Mouse (Mus musculus): ENCODE results near the gene Mustn1. TPM values are rescaled to one million over a fixed set of nuclear protein-coding genes. Genes with fewer than 3 reads are reported as not detected.

Gene Mustn1
- polyA plus RNA-seq, 1 experiment from 2014 or later, result 5.3 TPM

DNA sequence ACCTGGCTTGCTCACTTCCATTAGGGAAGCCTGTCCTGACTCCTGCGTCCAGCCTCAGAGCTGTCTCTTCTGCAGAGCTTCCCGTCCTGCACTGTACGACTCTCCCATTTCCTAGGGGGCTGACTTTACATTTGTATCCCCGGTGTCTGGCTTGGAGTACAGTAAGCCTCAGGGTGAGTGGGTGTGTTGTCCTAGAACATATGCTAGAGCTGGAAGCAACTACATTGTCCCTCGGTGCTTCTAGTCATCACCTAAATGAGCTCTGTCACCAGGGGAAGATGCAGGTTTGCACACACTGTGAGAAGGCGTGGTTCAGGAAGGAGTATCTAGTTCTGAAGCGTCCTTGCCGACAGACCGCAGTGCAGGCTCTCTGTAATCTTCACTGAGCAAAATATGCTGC is 16.6 kb upstream of the Mustn1 start:
- 89% methylated on average over 9 of the region's 9 CpGs for WGBS

DNA sequence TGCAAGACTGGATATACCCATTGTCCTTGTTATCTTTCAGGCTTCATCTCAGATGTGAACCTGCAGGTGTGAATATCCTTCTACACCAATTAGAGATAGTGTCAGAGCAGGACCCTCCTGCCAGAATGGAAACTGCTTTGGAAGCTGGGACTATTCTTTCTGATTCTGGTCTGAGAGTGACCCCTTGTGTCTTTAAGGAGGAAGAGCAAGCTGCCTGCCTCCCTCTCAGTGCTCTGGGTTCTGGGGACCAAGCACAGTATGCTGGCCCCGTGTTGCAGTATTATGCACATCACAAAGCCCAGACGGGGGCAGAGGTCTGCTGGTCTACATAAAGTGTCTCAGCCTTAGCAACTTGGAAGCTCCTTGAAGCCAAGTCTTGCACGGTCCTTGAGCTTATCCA is 13.7 kb upstream of the Mustn1 start:
- WGBS, result 53% methylated on average over 3 of the region's 3 CpGs
- Histone ChIP-seq H3K4me2 (replicated peaks; ENCODE audit: low read depth, low read length) (no peak overlapping the region), H3K36me3 (ENCODE audit: insufficient read depth, low read length) (no peaks in the 10 kb centered on the region), H3K9me3 (ENCODE audit: low read length) (no peaks in the 10 kb centered on the region), H3K27me3 (ENCODE audit: insufficient read depth, low read length) (no peaks in the 10 kb centered on the region), H3K4me3 (ENCODE audit: low read length) (no peak overlapping the region), H3K9ac (replicated peaks; ENCODE audit: low read length) (no peak overlapping the region), H3K4me1 (ENCODE audit: insufficient read depth, low read length) (peaks cover 20% of the 10 kb centered on the region; the same call in 1 of the 2 replicates), H3K27ac (ENCODE audit: low read length) (no peak overlapping the region)
- 0 out of 2 replicates have a peak, but pooled peaks have one; percentile 9 for ATAC-seq (ENCODE audit: low FRiP score, low TSS enrichment)

More for the DNA sequence above, 16.6 kb upstream of the Mustn1 start:
- ATAC-seq (ENCODE audit: low FRiP score, low TSS enrichment), result no peak
- H3K9ac ChIP-seq (replicated peaks; ENCODE audit: low read length), result no peak overlapping the region
- no peaks in the 10 kb centered on the region for H3K27me3 ChIP-seq (ENCODE audit: insufficient read depth, low read length)
- 0 out of 2 replicates have a peak, but pooled peaks cover 10% of the 10 kb centered on the region for H3K4me1 ChIP-seq (ENCODE audit: insufficient read depth, low read length)
- no peaks in the 10 kb centered on the region for H3K9me3 ChIP-seq (ENCODE audit: low read length)
- no peak overlapping the region for H3K4me3 ChIP-seq (ENCODE audit: low read length)
- H3K4me2 ChIP-seq (replicated peaks; ENCODE audit: low read depth, low read length), result no peak overlapping the region
- peaks cover 3% of the 10 kb centered on the region; the same call in 1 of the 2 replicates for H3K36me3 ChIP-seq (ENCODE audit: insufficient read depth, low read length)
- no peak overlapping the region for H3K27ac ChIP-seq (ENCODE audit: low read length)

DNA sequence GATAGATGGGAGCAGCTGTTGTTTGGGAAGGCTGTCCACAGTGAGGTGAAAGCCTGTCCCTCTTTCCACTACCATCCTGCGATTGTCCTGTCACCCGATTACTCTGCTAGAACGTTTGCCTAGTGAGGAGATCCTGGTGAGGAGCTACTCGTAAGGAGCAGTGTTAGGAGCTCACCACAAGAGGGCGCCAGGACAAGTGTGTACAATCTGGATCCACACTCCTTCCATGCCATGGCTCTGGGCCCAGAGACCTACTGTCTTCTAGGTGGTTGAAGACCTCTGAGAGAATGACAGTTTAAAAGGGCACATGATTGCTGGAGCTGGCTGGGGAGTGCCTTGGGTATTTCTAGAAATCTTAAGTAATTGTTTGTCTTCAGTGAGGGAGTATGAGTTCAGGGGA is 12.0 kb upstream of the Mustn1 start:
- no peaks in the 10 kb centered on the region for H3K9me3 ChIP-seq (ENCODE audit: low read length)
- no peak overlapping the region for H3K4me2 ChIP-seq (replicated peaks; ENCODE audit: low read depth, low read length)
- no peaks in the 10 kb centered on the region for H3K36me3 ChIP-seq (ENCODE audit: insufficient read depth, low read length)
- no peak overlapping the region for H3K4me3 ChIP-seq (ENCODE audit: low read length)
- H3K27me3 ChIP-seq (ENCODE audit: insufficient read depth, low read length), result no peaks in the 10 kb centered on the region
- H3K27ac ChIP-seq (ENCODE audit: low read length), result no peak overlapping the region
- peak; percentile 16; the same call in 1 of the 2 replicates for ATAC-seq (ENCODE audit: low FRiP score, low TSS enrichment)
- WGBS, result 26% methylated on average over 5 of the region's 5 CpGs
- H3K4me1 ChIP-seq (ENCODE audit: insufficient read depth, low read length), result peaks cover 10% of the 10 kb centered on the region; the same call in 1 of the 2 replicates
- H3K9ac ChIP-seq (replicated peaks; ENCODE audit: low read length), result no peak overlapping the region

DNA sequence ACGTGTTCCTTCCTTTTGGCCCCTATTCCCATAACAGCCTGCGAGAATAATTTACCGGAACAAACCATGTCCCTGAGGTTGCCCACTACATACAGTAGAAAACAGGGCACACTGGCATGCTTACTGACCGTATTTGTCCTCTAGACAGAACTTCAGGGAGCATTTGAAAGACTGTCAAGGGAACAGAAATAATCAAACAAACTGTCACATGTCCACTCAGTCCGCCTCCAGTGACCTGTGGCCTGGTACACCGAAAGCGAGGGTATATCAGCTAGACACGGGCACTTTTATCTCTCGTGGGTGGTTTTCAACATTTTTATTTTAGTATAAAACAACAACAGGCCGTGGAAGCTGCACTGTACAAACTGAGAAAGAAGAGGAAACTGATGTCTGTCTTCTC is 10.2 kb upstream of the Mustn1 start:
- Histone ChIP-seq H3K9ac (replicated peaks; ENCODE audit: low read length) (no peak overlapping the region), H3K4me2 (replicated peaks; ENCODE audit: low read depth, low read length) (no peak overlapping the region), H3K4me1 (ENCODE audit: insufficient read depth, low read length) (peaks cover 12% of the 10 kb centered on the region), H3K9me3 (ENCODE audit: low read length) (no peaks in the 10 kb centered on the region), H3K27ac (ENCODE audit: low read length) (no peak overlapping the region), H3K4me3 (ENCODE audit: low read length) (no peak overlapping the region), H3K27me3 (ENCODE audit: insufficient read depth, low read length) (no peaks in the 10 kb centered on the region), H3K36me3 (ENCODE audit: insufficient read depth, low read length) (peaks cover 4% of the 10 kb centered on the region; the same call in 1 of the 2 replicates)
- 83% methylated on average over 10 of the region's 10 CpGs for WGBS
- no peak for ATAC-seq (ENCODE audit: low FRiP score, low TSS enrichment)

DNA sequence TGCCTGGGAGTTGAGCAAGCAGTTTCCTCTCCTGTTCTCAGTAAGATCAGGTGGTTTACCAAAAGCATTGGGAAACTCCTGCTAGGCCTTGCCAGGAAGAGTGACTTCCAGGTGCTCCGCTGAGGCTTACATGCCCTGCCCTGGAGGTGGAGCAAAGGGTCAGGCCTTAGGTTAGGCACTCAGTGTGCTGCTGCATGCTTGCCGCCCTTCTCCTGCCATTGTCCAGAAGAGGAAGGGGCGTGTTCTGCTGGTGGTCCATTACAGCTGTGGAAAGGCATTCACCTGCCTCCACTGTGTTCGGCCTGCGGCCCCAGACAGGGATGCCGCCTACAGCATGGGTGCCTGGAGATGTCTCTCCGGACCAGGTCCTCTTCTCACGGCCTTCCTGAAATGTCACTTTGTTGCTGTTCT is 9.6 kb upstream of the Mustn1 start:
- H3K36me3 ChIP-seq (ENCODE audit: insufficient read depth, low read length), result peaks cover 8% of the 10 kb centered on the region
- H3K27me3 ChIP-seq (ENCODE audit: insufficient read depth, low read length), result no peaks in the 10 kb centered on the region
- peaks cover 17% of the 10 kb centered on the region for H3K4me1 ChIP-seq (ENCODE audit: insufficient read depth, low read length)
- no peak overlapping the region for H3K4me2 ChIP-seq (replicated peaks; ENCODE audit: low read depth, low read length)
- H3K4me3 ChIP-seq (ENCODE audit: low read length), result no peak overlapping the region
- ATAC-seq (ENCODE audit: low FRiP score, low TSS enrichment), result no peak
- H3K9me3 ChIP-seq (ENCODE audit: low read length), result no peaks in the 10 kb centered on the region
- no peak overlapping the region for H3K9ac ChIP-seq (replicated peaks; ENCODE audit: low read length)
- peak overlapping the region; percentile 43 for H3K27ac ChIP-seq (ENCODE audit: low read length)
- 79% methylated on average over 8 of the region's 8 CpGs for WGBS

DNA sequence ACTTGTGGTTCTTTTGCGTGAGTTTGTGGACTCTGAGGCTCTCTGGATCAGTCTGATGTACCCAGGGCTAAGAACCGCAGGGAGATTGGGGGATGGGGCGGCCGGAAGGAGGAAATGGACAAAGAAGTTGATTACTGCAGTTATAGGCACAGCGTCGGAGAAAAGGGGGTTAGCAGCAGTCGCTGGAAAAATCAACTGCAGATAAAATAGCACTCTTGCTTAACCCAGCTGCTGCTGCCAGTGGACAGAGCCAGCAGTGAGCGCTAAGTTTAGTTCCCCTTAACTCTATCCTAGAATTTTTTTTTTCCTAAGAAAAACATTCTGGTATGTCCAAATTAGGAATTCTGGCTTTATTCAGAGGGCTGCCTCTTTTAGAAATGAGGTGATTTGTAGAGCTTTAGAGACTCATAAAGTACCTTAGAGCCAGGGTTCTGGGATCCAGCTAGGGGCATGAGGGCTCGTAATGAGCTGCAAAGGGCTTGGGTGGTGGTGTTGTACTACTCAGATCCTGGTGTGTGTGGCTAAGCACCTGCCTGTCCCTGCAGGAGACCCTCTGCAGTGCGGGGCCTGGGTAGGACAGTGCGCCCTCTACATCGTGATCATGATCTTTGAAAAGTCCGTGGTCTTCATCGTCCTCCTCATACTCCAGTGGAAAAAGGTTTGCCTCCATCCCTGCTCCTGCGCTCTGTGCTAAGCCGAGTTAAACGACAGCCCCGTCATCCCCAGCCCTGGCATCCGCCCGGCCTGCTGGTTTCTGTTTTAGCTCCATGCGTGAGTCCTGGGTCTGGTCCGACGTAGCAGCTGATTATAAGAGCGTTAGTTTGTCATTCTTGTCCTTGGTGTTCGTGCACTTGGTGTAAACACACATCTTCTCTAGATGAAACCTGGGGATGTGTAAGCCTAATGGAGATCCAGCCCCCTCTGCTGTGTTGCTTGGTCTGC is 8.5 kb upstream of the Mustn1 start:
- H3K27ac ChIP-seq (ENCODE audit: low read length), result peak overlapping the region; percentile 50
- H3K9me3 ChIP-seq (ENCODE audit: low read length), result no peaks in the 10 kb centered on the region
- H3K4me3 ChIP-seq (ENCODE audit: low read length), result no peak overlapping the region
- no peak overlapping the region for H3K9ac ChIP-seq (replicated peaks; ENCODE audit: low read length)
- no peaks in the 10 kb centered on the region for H3K27me3 ChIP-seq (ENCODE audit: insufficient read depth, low read length)
- H3K36me3 ChIP-seq (ENCODE audit: insufficient read depth, low read length), result peaks cover 9% of the 10 kb centered on the region
- H3K4me1 ChIP-seq (ENCODE audit: insufficient read depth, low read length), result peaks cover 26% of the 10 kb centered on the region
- H3K4me2 ChIP-seq (replicated peaks; ENCODE audit: low read depth, low read length), result no peak overlapping the region
- ATAC-seq (ENCODE audit: low FRiP score, low TSS enrichment), result no peak
- 73% methylated on average over 25 of the region's 25 CpGs for WGBS

DNA sequence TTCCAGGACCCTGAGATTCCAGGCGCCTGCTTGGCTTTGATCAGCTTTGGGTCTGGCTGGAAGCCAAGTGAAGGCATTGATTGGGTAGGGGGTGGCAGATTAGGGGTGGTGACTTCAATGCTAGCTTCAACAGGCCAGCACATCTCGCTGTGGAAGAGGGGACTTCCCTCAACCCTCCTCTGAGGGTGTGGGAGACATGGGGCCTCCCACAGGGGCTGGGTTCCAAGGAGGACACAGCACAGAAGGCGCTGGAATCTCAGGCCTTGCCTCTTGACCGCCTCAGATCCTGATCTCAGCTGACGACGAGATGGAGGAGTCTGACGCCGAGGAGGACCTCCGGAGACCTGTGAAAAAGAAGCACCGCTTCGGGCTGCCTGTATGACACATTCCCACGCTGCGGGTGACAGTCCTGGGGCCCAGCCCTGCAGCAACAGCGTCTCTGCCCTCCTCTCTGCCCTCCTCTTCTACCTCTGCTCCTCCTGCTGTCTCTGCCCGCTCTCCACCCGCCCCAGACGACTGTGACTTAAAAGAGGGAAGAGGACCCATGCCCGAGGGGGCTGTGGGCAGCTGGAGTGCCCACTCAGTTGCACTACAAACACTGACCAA is 4.8 kb upstream of the Mustn1 start:
- ATAC-seq (ENCODE audit: low FRiP score, low TSS enrichment), result peak; percentile 28

DNA sequence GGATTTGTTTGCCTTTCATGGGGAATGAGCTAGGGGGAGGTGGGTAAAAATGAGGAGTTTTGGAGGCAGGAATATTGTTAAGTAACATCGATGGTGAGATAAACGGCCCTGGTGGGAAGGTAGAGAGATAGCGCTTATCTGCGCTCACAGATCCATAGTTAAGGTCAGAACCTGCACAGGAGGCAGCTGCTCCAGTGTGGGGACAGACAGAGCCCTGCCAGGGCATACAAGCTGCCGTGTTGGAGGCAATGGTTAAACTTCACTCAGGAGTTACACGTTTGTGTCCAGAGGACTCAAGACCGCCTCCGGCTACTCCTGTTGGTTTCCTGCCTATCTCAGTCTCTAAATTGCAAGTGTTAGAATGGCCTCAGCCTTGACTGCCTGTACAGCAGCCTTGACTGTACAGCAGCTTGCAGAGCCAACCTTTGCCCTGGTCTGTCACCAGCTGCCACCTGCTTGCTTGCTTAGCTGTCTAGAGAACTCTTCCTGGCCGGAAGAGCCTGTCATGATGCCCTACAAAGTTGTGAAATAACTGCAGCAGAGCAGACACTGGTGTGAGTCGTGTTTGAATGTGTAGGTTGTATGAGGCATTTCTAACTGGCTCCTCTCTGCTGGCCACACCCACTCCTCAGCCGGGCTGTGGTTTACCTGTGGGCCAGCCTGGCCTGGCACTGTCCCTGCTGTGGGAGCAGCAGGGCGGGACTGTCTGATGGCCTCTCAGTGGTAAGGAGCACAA is 3.7 kb upstream of the Mustn1 start:
- Histone ChIP-seq H3K27ac (ENCODE audit: low read length) (peak overlapping the region; percentile 72), H3K27me3 (ENCODE audit: insufficient read depth, low read length) (no peaks in the 10 kb centered on the region), H3K9me3 (ENCODE audit: low read length) (no peaks in the 10 kb centered on the region), H3K4me3 (ENCODE audit: low read length) (no peak overlapping the region), H3K4me1 (ENCODE audit: insufficient read depth, low read length) (peaks cover 47% of the 10 kb centered on the region), H3K9ac (replicated peaks; ENCODE audit: low read length) (peak overlapping the region; percentile 19; the same call in 1 of the 2 replicates), H3K4me2 (replicated peaks; ENCODE audit: low read depth, low read length) (no peak overlapping the region), H3K36me3 (ENCODE audit: insufficient read depth, low read length) (peaks cover 9% of the 10 kb centered on the region)
- peak; percentile 47; the same call in 1 of the 2 replicates for ATAC-seq (ENCODE audit: low FRiP score, low TSS enrichment)
- WGBS, result 67% methylated on average over 12 of the region's 12 CpGs

More for the DNA sequence above, 4.8 kb upstream of the Mustn1 start:
- peaks cover 9% of the 10 kb centered on the region for H3K36me3 ChIP-seq (ENCODE audit: insufficient read depth, low read length)
- peaks cover 45% of the 10 kb centered on the region for H3K4me1 ChIP-seq (ENCODE audit: insufficient read depth, low read length)
- H3K4me3 ChIP-seq (ENCODE audit: low read length), result no peak overlapping the region
- WGBS, result 63% methylated on average over 15 of the region's 18 CpGs
- H3K9ac ChIP-seq (replicated peaks; ENCODE audit: low read length), result no peak overlapping the region
- H3K27ac ChIP-seq (ENCODE audit: low read length), result no peak overlapping the region
- no peaks in the 10 kb centered on the region for H3K27me3 ChIP-seq (ENCODE audit: insufficient read depth, low read length)
- no peak overlapping the region for H3K4me2 ChIP-seq (replicated peaks; ENCODE audit: low read depth, low read length)
- H3K9me3 ChIP-seq (ENCODE audit: low read length), result no peaks in the 10 kb centered on the region

DNA sequence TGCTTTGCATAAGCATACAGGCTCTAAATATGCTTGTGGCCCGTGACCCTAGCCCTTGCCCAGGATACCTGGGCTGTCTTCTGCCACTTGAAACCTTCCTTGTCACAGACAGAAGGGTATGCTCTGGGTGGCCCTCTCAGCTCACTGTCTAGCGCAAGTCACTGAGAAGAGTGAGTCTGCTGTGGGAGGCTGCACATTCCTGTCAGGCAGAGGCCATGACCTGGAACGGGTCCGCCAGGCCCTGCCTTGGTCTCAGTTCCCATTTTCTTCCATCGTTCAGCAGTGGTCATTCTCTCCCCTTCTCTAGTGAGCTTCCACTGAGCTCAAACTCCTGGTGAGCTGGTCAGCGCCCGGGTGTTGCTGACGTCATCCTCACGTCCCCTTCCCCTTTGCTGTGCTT is 3.0 kb upstream of the Mustn1 start:
- peak overlapping the region; percentile 72 for H3K27ac ChIP-seq (ENCODE audit: low read length)
- WGBS, result 41% methylated on average over 9 of the region's 9 CpGs

More for the DNA sequence above, 3.0 kb upstream of the Mustn1 start:
- peak; percentile 82 for ATAC-seq (ENCODE audit: low FRiP score, low TSS enrichment)
- H3K4me2 ChIP-seq (replicated peaks; ENCODE audit: low read depth, low read length), result no peak overlapping the region
- no peaks in the 10 kb centered on the region for H3K27me3 ChIP-seq (ENCODE audit: insufficient read depth, low read length)
- peak overlapping the region; percentile 31; the same call in 1 of the 2 replicates for H3K9ac ChIP-seq (replicated peaks; ENCODE audit: low read length)
- H3K9me3 ChIP-seq (ENCODE audit: low read length), result no peaks in the 10 kb centered on the region
- peaks cover 9% of the 10 kb centered on the region for H3K36me3 ChIP-seq (ENCODE audit: insufficient read depth, low read length)
- peaks cover 49% of the 10 kb centered on the region for H3K4me1 ChIP-seq (ENCODE audit: insufficient read depth, low read length)
- no peak overlapping the region for H3K4me3 ChIP-seq (ENCODE audit: low read length)
